Mouse (Mus musculus): ENCODE results near the gene Frzb.

DNA sequence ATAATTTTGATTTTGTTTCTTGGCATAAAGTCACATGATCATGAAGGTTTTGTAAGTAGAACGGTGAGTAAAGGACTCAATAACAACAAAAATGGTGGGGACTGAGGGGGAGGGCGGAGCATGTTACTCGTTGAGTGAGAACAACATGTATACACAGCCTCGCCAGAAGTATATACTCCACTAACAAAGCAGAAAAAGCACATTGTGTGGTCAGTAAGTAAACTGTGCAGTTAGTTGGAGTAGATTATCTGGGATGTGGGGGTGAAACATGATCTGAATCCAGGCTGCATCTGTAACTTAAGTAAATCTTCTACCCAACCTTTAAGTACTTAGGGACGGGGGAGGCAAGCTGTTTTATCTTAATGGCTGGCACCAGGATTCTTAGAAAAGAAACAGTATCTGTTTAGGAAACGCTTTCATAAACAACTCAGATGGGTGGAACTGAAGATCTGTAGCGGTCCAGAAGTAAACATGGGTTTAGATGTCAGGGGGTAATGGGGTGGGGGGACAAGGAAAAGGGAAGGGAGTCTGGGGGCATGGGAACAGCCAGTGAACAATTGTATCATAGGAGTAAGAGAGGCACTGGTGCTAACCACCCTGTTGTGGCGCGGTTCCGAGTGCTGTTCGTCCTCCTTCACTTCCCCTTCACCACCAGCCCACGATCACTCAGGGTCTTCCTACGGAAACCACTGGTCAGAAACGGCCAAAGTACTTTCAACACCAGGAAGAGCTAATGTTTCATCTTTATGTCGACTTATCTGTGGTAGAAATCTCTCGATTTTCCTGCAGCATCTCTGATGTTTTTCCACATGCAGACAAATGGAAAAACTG is 18.8 kb upstream of the Frzb start:
- TF ChIP-seq CTCF (IDR thresholded peaks at IDR 0.05; ENCODE audit: extremely low read depth, insufficient read depth, insufficient read length, insufficient replicate concordance) (no peak), POLR2A (IDR thresholded peaks at IDR 0.05; ENCODE audit: low read depth, low read length) (no peak)

All from spleen, adult 2 months (tissue).